Mouse (Mus musculus): Measurements from ENCODE around the gene Uggt2. TPM values are rescaled to one million over a fixed set of nuclear protein-coding genes. Genes with fewer than 3 reads are reported as not detected.

Gene Uggt2
- 2.6 TPM for polyA plus RNA-seq (2012; fragmentation: generic; extraction: Trizol)

GRCm38 (mm10) chr14:119098851-119099569, at the start of gene Uggt2:
TSS of gene Uggt2 (minus strand) at chr14:119099430.
- TF ChIP-seq E2F4 (IDR thresholded peaks at IDR 0.05; ENCODE audit: insufficient read depth): no peak
- peak; percentile 98 for TF ChIP-seq POLR2A (IDR thresholded peaks at IDR 0.05; ENCODE audit: insufficient read length, low read depth)
- TF ChIP-seq REST (IDR thresholded peaks at IDR 0.05; ENCODE audit: insufficient read depth, insufficient read length): no peak
- no peak for TF ChIP-seq SRF (IDR thresholded peaks at IDR 0.05; ENCODE audit: control insufficient read depth, insufficient read length, low read depth)
- no peak for TF ChIP-seq TCF12 (IDR thresholded peaks at IDR 0.05; ENCODE audit: insufficient read depth, poor library complexity, severe bottlenecking)
- TF ChIP-seq MYOD1 (IDR thresholded peaks at IDR 0.05; ENCODE audit: control insufficient read depth in 1 of 3, insufficient read length in 2 of 3, low read depth in 2 of 3): peak in 1 of 3 experiments; percentile 2
- TF ChIP-seq CEBPB (IDR thresholded peaks at IDR 0.05; ENCODE audit: insufficient read depth, poor library complexity, severe bottlenecking): no peak
- peak in 2 of 3 experiments; percentile 13 to 15 for TF ChIP-seq MYOG (IDR thresholded peaks at IDR 0.05; ENCODE audit: control insufficient read depth in 1 of 3, insufficient read depth in 1 of 3, insufficient read length in 2 of 3, low read depth in 2 of 3)
- no peak for TF ChIP-seq TCF3 (IDR thresholded peaks at IDR 0.05; ENCODE audit: insufficient read length, low read depth)
- TF ChIP-seq POLR2AphosphoS2 (IDR thresholded peaks at IDR 0.05; ENCODE audit: insufficient read length, low read depth): peak; percentile 82
- peak within 1 kb of the TSS; percentile 75 for H3K4me2 ChIP-seq (ENCODE audit: low read depth)
- no peaks in the 10 kb centered on the region for H3K27me3 ChIP-seq (ENCODE audit: control insufficient read depth, insufficient read depth, insufficient read length)
- H3K79me2 ChIP-seq (ENCODE audit: control insufficient read depth, insufficient read depth): no peaks in the 10 kb centered on the region
- H3ac ChIP-seq (ENCODE audit: control insufficient read depth, insufficient read length): peak within 1 kb of the TSS; percentile 80
- H3K4me3 ChIP-seq: peak within 1 kb of the TSS; percentile 38
- no peaks in the 10 kb centered on the region for H3K36me3 ChIP-seq (ENCODE audit: control insufficient read depth, insufficient read depth)

GRCm38 (mm10) chr14:119139381-119139950, 40.2 kb upstream of the Uggt2 start:
- Histone ChIP-seq H3K4me2 (ENCODE audit: low read depth) (no peak overlapping the region), H3K27me3 (ENCODE audit: control insufficient read depth, insufficient read depth, insufficient read length) (peaks cover 17% of the 10 kb centered on the region), H3K79me2 (ENCODE audit: control insufficient read depth, insufficient read depth) (no peaks in the 10 kb centered on the region), H3K4me3 (no peak overlapping the region), H3ac (ENCODE audit: control insufficient read depth, insufficient read length) (no peak overlapping the region), H3K36me3 (ENCODE audit: control insufficient read depth, insufficient read depth) (no peaks in the 10 kb centered on the region)
- TF ChIP-seq POLR2A (IDR thresholded peaks at IDR 0.05; ENCODE audit: insufficient read length, low read depth) (no peak), MAX (IDR thresholded peaks at IDR 0.05; ENCODE audit: low read depth) (no peak), TCF3 (IDR thresholded peaks at IDR 0.05; ENCODE audit: insufficient read length, low read depth) (no peak), CEBPB (IDR thresholded peaks at IDR 0.05; ENCODE audit: insufficient read depth, poor library complexity, severe bottlenecking) (no peak), REST (IDR thresholded peaks at IDR 0.05; ENCODE audit: insufficient read depth, insufficient read length) (no peak), USF1 (IDR thresholded peaks at IDR 0.05; ENCODE audit: low read depth) (no peak), MYOD1 (IDR thresholded peaks at IDR 0.05; ENCODE audit: control insufficient read depth in 1 of 3, insufficient read length in 2 of 3, low read depth in 2 of 3) (no peak), MYOG (IDR thresholded peaks at IDR 0.05; ENCODE audit: control insufficient read depth in 1 of 3, insufficient read depth in 1 of 3, insufficient read length in 2 of 3, low read depth in 2 of 3) (no peak), POLR2AphosphoS2 (IDR thresholded peaks at IDR 0.05; ENCODE audit: insufficient read length, low read depth) (no peak), SRF (IDR thresholded peaks at IDR 0.05; ENCODE audit: control insufficient read depth, insufficient read length, low read depth) (no peak), TCF12 (IDR thresholded peaks at IDR 0.05; ENCODE audit: insufficient read depth, poor library complexity, severe bottlenecking) (no peak), E2F4 (IDR thresholded peaks at IDR 0.05; ENCODE audit: insufficient read depth) (no peak)

- no peak for TF ChIP-seq POLR2AphosphoS2 (IDR thresholded peaks at IDR 0.05; ENCODE audit: insufficient read length, low read depth)
- TF ChIP-seq MYOD1 (IDR thresholded peaks at IDR 0.05; ENCODE audit: control insufficient read depth in 1 of 3, insufficient read length in 2 of 3, low read depth in 2 of 3): no peak
- no peak for TF ChIP-seq CEBPB (IDR thresholded peaks at IDR 0.05; ENCODE audit: insufficient read depth, poor library complexity, severe bottlenecking)
- TF ChIP-seq TCF12 (IDR thresholded peaks at IDR 0.05; ENCODE audit: insufficient read depth, poor library complexity, severe bottlenecking): no peak
- TF ChIP-seq MAX (IDR thresholded peaks at IDR 0.05; ENCODE audit: low read depth): no peak
- no peak for TF ChIP-seq REST (IDR thresholded peaks at IDR 0.05; ENCODE audit: insufficient read depth, insufficient read length)
- TF ChIP-seq USF1 (IDR thresholded peaks at IDR 0.05; ENCODE audit: low read depth): no peak
- no peak for TF ChIP-seq MYOG (IDR thresholded peaks at IDR 0.05; ENCODE audit: control insufficient read depth in 1 of 3, insufficient read depth in 1 of 3, insufficient read length in 2 of 3, low read depth in 2 of 3)
- no peak for TF ChIP-seq POLR2A (IDR thresholded peaks at IDR 0.05; ENCODE audit: insufficient read length, low read depth)
- no peak for TF ChIP-seq SRF (IDR thresholded peaks at IDR 0.05; ENCODE audit: control insufficient read depth, insufficient read length, low read depth)
- TF ChIP-seq E2F4 (IDR thresholded peaks at IDR 0.05; ENCODE audit: insufficient read depth): no peak
- TF ChIP-seq TCF3 (IDR thresholded peaks at IDR 0.05; ENCODE audit: insufficient read length, low read depth): no peak
- Histone ChIP-seq H3K4me3 (no peak overlapping the region), H3K4me2 (ENCODE audit: low read depth) (no peak overlapping the region), H3K79me2 (ENCODE audit: control insufficient read depth, insufficient read depth) (no peaks in the 10 kb centered on the region), H3K36me3 (ENCODE audit: control insufficient read depth, insufficient read depth) (no peaks in the 10 kb centered on the region), H3ac (ENCODE audit: control insufficient read depth, insufficient read length) (no peak overlapping the region), H3K27me3 (ENCODE audit: control insufficient read depth, insufficient read depth, insufficient read length) (peaks cover 17% of the 10 kb centered on the region)
These were observed 39.5 kb upstream of the Uggt2 start for GRCm38 (mm10) chr14:119138786-119139100.

GRCm38 (mm10) chr14:119137906-119138785, 38.9 kb upstream of the Uggt2 start, which contains the start of gene Hs6st3:
TSS of gene Hs6st3 (plus strand) at chr14:119138341.
- no peak within 1 kb of the TSS for H3K4me2 ChIP-seq (ENCODE audit: low read depth)
- no peak within 1 kb of the TSS for H3ac ChIP-seq (ENCODE audit: control insufficient read depth, insufficient read length)
- no peaks in the 10 kb centered on the region for H3K36me3 ChIP-seq (ENCODE audit: control insufficient read depth, insufficient read depth)
- H3K4me3 ChIP-seq: no peak within 1 kb of the TSS
- no peak for TF ChIP-seq TCF3 (IDR thresholded peaks at IDR 0.05; ENCODE audit: insufficient read length, low read depth)
- no peak for TF ChIP-seq E2F4 (IDR thresholded peaks at IDR 0.05; ENCODE audit: insufficient read depth)
- no peak for TF ChIP-seq POLR2A (IDR thresholded peaks at IDR 0.05; ENCODE audit: insufficient read length, low read depth)
- no peak for TF ChIP-seq POLR2AphosphoS2 (IDR thresholded peaks at IDR 0.05; ENCODE audit: insufficient read length, low read depth)
- TF ChIP-seq MYOG (IDR thresholded peaks at IDR 0.05; ENCODE audit: control insufficient read depth in 1 of 3, insufficient read depth in 1 of 3, insufficient read length in 2 of 3, low read depth in 2 of 3): no peak
- no peak for TF ChIP-seq USF1 (IDR thresholded peaks at IDR 0.05; ENCODE audit: low read depth)
- no peak for TF ChIP-seq MYOD1 (IDR thresholded peaks at IDR 0.05; ENCODE audit: control insufficient read depth in 1 of 3, insufficient read length in 2 of 3, low read depth in 2 of 3)
- TF ChIP-seq TCF12 (IDR thresholded peaks at IDR 0.05; ENCODE audit: insufficient read depth, poor library complexity, severe bottlenecking): no peak
- no peak for TF ChIP-seq MAX (IDR thresholded peaks at IDR 0.05; ENCODE audit: low read depth)
- TF ChIP-seq CEBPB (IDR thresholded peaks at IDR 0.05; ENCODE audit: insufficient read depth, poor library complexity, severe bottlenecking): no peak
- no peak for TF ChIP-seq SRF (IDR thresholded peaks at IDR 0.05; ENCODE audit: control insufficient read depth, insufficient read length, low read depth)
- H3K27me3 ChIP-seq (ENCODE audit: control insufficient read depth, insufficient read depth, insufficient read length): peaks cover 17% of the 10 kb centered on the region
- H3K79me2 ChIP-seq (ENCODE audit: control insufficient read depth, insufficient read depth): no peaks in the 10 kb centered on the region
